Mouse (Mus musculus) right cerebral cortex, postnatal 10 days (tissue): ENCODE results near the gene Krtap13-1.
"Not testable (repeated sequence)": the region's sequence is repeated elsewhere in the genome, so short reads cannot be mapped to it uniquely, and the experiment has no call there.

Experiments used
- DNase-seq, 2 experiments: peaks; one replicate each; pipeline ENCODE4 v3.0.0; 2021; ENCODE audit warnings: low spot score in 2 of 2

Krtap13-1 gene

DNA sequence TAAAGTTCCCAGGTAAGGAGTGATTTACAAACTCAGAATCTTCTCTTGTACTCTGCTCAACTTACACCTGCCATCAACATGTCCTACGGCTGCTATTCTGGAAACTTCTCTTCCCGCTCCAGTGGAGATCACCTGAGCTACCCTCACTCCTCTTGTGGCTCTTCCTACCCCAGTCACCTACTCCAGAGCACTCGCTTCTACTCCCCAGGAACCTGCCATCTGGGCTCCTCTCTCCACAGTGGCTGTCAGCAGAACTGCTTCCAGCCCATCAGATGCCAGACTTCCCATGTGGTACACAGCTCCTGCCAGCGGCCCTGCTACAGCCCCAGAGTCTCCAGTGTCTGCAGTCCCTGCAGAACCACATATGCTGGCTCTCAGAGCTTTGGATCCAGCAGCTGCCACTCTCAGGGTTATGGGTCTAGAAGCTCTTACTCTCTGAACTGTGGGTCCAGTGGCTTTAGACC, at the start of gene Krtap13-1:
Krtap13-1 (plus strand) TSS at position 51 of the 464 bp plus-strand sequence.
- no peak for DNase-seq

DNA sequence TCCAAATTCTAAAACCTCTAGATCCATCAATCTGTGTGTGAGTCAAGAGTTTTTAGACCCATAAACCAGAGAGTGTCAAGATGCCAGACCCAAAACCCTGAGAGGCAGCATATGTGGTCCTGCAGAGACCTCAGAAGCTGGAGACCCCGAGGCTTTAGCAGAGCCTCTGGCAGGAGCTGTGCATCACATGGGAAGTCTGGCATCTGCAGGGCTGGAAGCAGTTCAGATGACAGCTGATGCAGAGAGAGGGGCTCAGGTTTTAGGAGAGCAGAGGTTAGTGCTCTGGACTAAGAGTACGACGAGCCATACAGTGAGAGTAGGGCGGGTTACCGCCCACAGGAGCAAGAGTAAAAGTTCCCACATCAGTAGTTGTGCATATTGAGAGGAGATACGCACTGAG, 49.6 kb upstream of the Krtap13-1 start:
- DNase-seq: no peak

DNA sequence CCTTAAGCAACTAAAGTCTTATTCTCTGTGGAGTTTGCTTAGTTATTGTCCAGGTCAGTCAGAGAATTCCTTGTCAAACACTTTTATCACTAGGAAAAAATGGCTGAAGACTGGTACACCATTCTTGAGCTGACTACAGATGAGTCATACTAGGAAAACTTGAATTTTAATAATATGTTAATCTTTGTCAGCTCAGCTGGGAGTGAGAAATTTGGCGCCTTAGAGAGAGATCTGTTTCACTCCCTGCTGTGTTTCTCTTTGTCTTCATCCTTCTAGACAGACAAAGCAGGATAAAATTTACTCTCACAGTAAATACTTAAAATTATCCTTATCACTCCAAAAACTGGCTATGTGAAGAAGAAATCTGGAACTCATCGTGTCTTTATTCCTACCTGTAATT, 47.4 kb upstream of the Krtap13-1 start:
- DNase-seq: no peak

DNA sequence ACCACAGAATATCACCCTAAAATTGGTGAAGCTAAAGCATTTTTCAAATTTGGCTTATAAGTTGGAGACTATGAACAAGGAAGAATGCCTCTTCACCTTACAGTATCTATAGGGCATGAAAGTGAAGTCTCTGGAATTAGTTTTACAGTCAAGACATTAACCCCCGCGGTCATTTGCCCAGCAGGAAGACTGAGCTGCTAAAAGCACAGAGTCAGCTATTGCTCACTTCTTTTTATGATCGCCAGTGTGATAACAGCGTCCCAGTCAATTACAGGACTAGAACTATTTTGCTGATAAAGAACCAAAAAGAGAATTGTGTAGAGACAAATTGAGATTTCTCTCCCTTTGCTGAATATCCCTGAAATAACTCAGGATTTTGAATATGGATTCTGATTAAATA, 32.4 kb upstream of the Krtap13-1 start:
- no peak for DNase-seq

DNA sequence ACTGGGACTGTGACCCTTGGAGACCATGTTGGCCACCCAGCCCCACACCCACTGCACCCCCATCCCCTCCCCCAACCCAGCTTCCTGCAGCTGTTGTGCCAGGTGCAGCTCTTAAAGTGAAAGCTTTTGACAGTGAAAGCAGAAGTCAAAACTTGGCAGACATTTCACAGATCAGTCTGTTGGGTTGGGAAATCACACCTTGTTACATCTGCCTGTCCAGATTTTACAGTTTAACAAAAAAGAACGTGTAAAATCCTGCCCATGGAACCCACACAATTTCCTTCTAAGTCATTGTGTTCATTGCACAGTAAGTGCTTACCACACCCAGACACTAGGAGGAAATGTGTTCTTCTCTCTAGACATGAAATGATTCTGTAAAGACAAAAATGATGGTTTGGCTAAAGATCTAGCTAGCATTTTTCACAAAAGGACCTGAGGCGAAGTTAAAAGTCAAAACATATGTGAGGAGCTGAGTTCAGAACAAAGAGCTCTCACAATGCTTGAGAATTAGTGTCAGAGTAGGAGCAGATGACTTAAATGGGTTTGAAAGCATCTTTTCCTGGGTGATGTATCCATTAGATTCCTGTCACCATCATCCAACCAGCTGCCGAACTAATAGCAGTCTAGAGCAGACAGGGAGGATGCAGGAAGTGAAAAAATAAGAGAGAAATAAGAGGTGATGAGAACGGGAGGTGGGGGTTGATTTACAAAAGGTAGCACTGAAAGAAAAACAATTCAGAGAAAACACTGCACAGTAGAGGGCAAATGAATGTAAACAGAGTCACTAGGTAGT, 27.4 kb upstream of the Krtap13-1 start:
- DNase-seq: no peak

DNA sequence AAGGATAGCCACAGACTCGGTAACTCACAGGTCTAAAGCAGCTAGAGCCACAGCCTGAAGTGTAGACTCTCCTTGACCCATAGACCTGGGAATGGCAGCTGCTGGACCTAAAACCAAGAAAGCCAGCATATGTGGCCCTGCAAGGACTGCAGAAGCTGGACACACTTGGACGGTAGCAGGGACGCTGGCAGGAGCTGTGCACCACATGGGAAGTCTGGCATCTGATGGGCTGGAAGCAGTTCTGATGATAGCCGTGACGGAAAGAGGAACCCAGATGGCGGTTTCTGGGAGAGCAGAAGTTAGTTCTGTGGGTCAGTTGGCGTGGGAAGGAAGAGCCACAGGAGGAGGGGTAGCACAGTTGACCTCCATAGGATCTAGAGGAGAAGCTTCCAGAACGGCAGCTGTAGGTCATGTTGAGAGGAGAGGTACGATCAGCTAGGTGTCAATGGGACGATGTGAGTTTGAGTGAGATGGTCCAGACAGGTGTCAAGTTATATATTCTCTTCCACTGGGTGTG, 21.1 kb upstream of the Krtap13-1 start, which contains the start of gene 2310061N02Rik:
2310061N02Rik (minus strand) TSS at position 467 of the 517 bp plus-strand sequence.
- no peak for DNase-seq

DNA sequence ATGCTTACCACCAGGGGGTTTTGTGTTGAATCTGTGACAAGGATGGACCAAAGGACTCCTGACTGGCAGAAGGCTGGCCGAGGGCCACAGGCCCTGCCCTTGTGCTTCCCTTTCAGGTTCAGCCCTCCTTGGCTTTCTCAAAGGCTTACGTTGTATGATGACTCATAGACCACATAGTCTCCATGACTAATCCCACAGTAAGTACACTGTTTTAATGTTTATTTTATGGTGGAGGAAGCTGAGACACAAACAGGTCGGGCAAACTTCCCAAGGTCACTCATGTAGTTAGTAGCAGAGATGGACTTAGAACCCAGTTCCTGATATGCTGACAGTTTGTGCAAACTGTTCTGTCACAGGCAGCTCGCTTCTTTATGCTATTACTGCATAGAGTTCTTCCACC, 17.9 kb upstream of the Krtap13-1 start:
- no peak for DNase-seq

DNA sequence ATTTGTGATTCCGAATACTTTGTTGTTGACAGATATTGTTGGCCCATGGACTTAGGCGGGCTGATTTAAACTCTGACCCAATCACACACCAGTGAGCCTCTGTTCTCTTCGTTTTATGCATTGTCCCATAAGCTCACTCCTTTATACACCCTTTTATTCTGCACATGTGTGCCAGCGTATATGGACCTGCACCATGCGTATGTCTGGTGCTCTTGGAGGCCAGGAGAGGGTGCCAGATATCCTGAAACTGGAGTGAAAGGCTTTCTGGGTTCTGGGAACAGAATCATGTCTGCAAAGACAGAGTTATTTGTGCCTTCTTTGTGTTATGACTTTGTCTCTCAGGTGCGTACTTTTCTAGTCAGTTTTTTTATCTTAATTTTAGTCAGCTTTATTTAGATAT, 17.4 kb upstream of the Krtap13-1 start:
- DNase-seq: no peak

DNA sequence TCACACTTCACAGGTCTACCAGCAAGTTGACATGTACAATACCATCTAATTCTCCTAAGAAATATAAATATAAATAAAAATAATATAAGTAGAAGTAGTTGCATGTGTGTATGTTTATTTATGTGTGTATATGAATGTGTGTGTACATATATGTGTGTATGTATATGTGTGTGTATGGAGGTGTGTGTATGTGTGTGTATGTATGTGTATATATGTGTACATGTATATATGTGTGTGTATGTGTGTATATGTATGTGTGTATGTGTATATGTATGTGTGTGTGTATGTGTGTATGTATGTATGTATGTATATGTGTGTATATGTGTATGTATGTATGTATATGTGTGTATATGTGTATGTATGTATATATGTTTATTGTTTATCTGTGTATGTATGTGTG, 12.1 kb upstream of the Krtap13-1 start:
- DNase-seq: no peak

DNA sequence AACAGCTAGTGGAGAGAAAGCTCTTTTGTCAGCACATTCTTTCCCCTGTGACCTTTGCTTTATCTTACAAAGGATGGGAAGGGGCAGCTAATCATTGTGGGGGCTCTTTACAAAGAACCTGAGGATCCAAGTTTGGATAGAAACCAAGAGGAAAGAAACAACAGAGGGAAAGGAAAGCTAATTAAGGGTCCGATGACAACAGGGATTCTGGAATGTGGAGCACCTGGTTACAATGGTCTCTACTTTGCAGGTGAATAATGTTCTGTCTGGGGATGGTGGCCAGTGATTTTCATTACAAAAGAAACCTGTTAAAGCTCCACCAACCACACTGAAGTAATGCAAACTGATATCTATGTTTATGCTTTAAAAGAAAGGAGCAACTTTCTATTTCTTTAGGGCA, 8.6 kb upstream of the Krtap13-1 start:
- DNase-seq: no peak

DNA sequence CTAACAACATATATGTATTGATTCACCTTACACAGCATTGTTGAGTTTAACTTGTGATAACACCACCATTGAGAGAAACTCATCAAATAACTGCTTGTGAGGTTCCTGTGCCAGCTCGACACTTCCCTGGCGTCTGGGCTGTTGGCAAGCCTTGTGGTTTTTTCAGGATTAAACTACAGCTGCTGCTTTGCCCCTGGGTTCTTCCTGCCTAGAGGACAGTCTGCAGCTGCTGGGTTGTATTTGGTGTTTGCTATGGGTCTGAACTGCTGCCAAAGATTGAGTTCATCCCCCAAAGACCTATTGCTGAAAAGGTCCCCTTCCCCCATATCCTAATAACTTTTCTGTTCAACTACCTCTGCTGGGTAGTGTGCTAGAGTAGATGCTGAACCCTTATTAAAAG, 6.7 kb downstream of the Krtap13-1 start:
- DNase-seq: no peak

DNA sequence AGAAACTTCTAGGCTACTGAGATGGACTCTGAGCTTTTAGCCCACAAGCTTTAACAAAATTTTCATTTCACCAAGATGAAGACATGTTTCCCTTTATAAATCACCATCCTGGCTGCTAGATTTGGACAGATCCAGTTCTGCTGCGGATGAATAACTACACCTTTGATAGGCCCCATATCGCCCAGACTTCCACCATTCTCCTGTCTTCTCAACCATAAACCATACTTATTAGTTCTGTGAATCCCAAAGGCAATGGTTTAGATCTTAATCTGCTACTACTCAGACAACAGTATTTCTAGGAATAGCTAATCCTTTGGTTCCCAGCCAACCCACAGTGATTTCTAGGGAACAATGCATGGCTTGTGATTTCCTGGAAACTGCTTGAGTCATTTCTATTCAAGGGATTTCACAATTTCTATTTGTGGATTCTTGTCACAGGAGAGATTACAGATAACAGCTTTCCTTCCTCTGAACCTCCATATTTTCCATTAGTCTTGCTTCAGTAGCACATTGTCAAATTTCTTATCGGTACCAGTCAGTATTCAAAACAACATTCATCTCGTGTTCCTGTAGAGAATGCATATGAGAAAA, 16.2 kb downstream of the Krtap13-1 start:
- no peak for DNase-seq

DNA sequence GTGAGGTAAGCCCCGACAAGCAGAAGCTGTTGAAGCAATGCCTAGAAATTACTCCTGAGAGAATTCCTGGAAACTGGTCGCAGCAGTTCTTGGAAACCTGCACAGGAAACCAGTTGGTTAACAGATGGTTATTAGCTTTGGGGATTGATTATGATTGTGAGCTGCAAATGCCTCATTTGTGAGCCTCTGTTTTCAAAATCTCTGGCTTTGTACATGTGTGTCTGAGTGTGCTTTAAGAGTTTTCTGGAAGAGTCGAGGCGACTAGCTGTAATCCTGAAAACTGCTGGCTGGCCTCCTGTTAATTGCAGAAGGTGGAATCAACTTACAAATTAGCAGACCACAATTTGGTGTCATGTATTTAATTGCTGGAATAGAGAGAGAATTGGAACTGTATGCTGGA, 19.3 kb downstream of the Krtap13-1 start:
- DNase-seq: no peak

DNA sequence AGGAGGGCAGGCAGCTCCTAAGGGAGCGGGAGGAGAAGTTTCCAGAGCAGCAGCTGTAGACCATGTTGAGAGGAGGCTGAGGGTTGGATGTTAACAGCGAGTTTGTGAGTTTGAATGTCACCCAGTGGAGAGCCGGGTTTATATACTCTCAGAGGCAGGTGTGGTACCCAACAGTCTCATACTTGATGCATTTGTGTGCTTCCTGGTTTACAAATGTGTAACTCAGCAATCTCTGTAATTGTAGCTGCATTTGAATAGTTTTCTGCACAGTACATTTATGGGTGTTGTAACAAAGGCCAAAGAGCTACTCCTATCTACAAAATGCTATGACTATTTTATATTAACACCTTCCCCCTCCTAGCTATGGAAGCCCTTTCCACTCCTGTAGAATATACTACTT, 22.9 kb downstream of the Krtap13-1 start, which contains the start of gene Krtap13:
Krtap13 (minus strand) TSS at position 101 of the 400 bp plus-strand sequence.
- not testable (repeated sequence) for DNase-seq

DNA sequence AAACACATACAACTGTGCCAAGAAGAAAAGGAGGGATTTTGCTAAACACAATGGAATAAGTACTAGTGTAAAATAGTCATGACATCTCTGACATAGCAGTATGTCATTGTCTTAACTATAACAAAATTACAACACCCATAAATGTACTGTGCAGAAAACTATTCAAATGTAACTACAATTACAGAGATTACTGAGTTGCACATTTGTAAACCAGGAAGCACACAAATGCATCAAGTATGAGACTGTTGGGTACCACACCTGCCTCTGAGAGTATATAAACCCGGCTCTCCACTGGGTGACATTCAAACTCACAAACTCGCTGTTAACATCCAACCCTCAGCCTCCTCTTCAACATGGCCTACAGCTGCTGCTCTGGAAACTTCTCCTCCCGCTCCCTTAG, 29.9 kb downstream of the Krtap13-1 start, which contains the start of gene 2310034C09Rik:
2310034C09Rik (plus strand) TSS at position 301 of the 400 bp plus-strand sequence.
- DNase-seq: not testable (repeated sequence)

DNA sequence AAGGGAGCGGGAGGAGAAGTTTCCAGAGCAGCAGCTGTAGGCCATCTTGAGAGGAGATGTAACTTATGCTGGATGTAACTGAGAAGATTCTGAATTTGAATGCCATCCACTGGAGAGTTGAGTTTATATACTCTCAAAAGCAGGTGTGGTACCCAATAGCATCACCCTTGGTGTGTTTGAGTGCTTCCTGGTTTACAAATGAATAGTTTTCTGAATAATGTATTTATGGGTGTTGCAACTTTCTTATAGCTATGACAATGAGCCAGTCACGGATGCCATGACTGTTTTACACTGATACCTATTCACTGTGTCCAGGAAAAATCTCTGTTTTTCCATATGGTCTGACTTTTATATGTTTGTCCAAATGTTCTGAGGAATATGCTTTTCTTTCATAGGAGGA, 45.4 kb downstream of the Krtap13-1 start, which contains the start of gene 2310057N15Rik:
2310057N15Rik (minus strand) TSS at position 101 of the 400 bp plus-strand sequence.
- DNase-seq: no peak

DNA sequence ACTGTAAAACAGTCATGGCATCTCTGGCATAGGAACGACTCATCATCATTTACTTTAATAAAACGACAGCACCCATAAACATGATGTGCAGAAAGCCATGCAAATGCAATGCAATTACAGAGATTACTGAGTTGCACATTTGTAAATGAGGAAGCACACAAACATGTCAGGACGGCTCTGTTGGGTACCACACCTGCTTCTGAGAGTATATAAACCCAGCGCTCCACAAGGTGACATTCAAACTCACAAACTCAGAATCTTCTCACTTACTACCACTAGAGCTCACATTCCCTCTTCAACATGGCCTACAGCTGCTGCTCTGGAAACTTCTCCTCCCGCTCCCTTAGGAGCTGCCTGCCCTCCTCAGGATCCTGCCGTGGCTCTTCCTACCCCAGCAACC, 48.9 kb downstream of the Krtap13-1 start, which contains the start of gene Gm5965:
Gm5965 (plus strand) TSS at position 301 of the 400 bp plus-strand sequence.
- DNase-seq: no peak
